Mouse (Mus musculus): ENCODE measurements around the gene Tmem259. TPM values are rescaled to one million over a fixed set of nuclear protein-coding genes. Genes with fewer than 3 reads are reported as not detected.

Tmem259 gene
- polyA plus RNA-seq, 1 experiment, result 293 TPM

GRCm38 (mm10) chr10:80017771-80018170, 33.6 kb upstream of the Tmem259 start:
- H3K4me1 ChIP-seq, result peaks cover 90% of the 10 kb centered on the region
- TF ChIP-seq GATA1 (IDR thresholded peaks at IDR 0.05; ENCODE audit: borderline replicate concordance, low read length), result no peak
- no peak for TF ChIP-seq FLI1 (IDR thresholded peaks at IDR 0.05; ENCODE audit: low read length)
- H3K27me3 ChIP-seq (replicated peaks), result no peaks in the 10 kb centered on the region
- H3K36me3 ChIP-seq (replicated peaks; ENCODE audit: low read length), result peaks cover 90% of the 10 kb centered on the region
- no peaks in the 10 kb centered on the region for H3K9me3 ChIP-seq
- H3K4me3 ChIP-seq (replicated peaks), result peak overlapping the region; percentile 97

- H3K36me3 ChIP-seq (replicated peaks; ENCODE audit: low read length), result peaks cover 90% of the 10 kb centered on the region
- TF ChIP-seq FLI1 (IDR thresholded peaks at IDR 0.05; ENCODE audit: low read length) (no peak), GATA1 (IDR thresholded peaks at IDR 0.05; ENCODE audit: borderline replicate concordance, low read length) (no peak)
- no peaks in the 10 kb centered on the region for H3K27me3 ChIP-seq (replicated peaks)
- no peaks in the 10 kb centered on the region for H3K9me3 ChIP-seq
- peaks cover 87% of the 10 kb centered on the region for H3K4me1 ChIP-seq
- H3K4me3 ChIP-seq (replicated peaks), result peak overlapping the region; percentile 97
These were observed 33.2 kb upstream of the Tmem259 start for GRCm38 (mm10) chr10:80017361-80017760.

GRCm38 (mm10) chr10:80016931-80017330, 32.8 kb upstream of the Tmem259 start:
- TF ChIP-seq FLI1 (IDR thresholded peaks at IDR 0.05; ENCODE audit: low read length), result no peak
- TF ChIP-seq GATA1 (IDR thresholded peaks at IDR 0.05; ENCODE audit: borderline replicate concordance, low read length), result no peak
- Histone ChIP-seq H3K36me3 (replicated peaks; ENCODE audit: low read length) (peaks cover 90% of the 10 kb centered on the region), H3K4me1 (peaks cover 87% of the 10 kb centered on the region), H3K4me3 (replicated peaks) (peak overlapping the region; percentile 97), H3K27me3 (replicated peaks) (no peaks in the 10 kb centered on the region), H3K9me3 (no peaks in the 10 kb centered on the region)

- Histone ChIP-seq H3K27me3 (replicated peaks) (no peaks in the 10 kb centered on the region), H3K9me3 (no peaks in the 10 kb centered on the region), H3K4me1 (peaks cover 87% of the 10 kb centered on the region), H3K4me3 (replicated peaks) (peak within 1 kb of the TSS; percentile 97), H3K36me3 (replicated peaks; ENCODE audit: low read length) (peaks cover 90% of the 10 kb centered on the region)
- TF ChIP-seq GATA1 (IDR thresholded peaks at IDR 0.05; ENCODE audit: borderline replicate concordance, low read length), result no peak
- TF ChIP-seq FLI1 (IDR thresholded peaks at IDR 0.05; ENCODE audit: low read length), result no peak
These were observed 32.4 kb upstream of the Tmem259 start, which contains the start of gene Arhgap45 for GRCm38 (mm10) chr10:80016511-80016910. Gene Arhgap45, plus strand, starts transcription at chr10:80016653.

GRCm38 (mm10) chr10:80015583-80015982, 31.5 kb upstream of the Tmem259 start:
- TF ChIP-seq GATA1 (IDR thresholded peaks at IDR 0.05; ENCODE audit: borderline replicate concordance, low read length) (no peak), FLI1 (IDR thresholded peaks at IDR 0.05; ENCODE audit: low read length) (no peak)
- Histone ChIP-seq H3K4me1 (peaks cover 83% of the 10 kb centered on the region), H3K36me3 (replicated peaks; ENCODE audit: low read length) (peaks cover 90% of the 10 kb centered on the region)

GRCm38 (mm10) chr10:80014484-80015290, 30.6 kb upstream of the Tmem259 start:
- H3K9me3 ChIP-seq, result peaks cover 2% of the 10 kb centered on the region; the same call in 1 of the 2 replicates
- TF ChIP-seq GATA1 (IDR thresholded peaks at IDR 0.05; ENCODE audit: borderline replicate concordance, low read length), result no peak
- TF ChIP-seq FLI1 (IDR thresholded peaks at IDR 0.05; ENCODE audit: low read length), result no peak
- H3K27me3 ChIP-seq (replicated peaks), result no peaks in the 10 kb centered on the region
- H3K4me1 ChIP-seq, result peaks cover 78% of the 10 kb centered on the region
- peaks cover 90% of the 10 kb centered on the region for H3K36me3 ChIP-seq (replicated peaks; ENCODE audit: low read length)
- H3K4me3 ChIP-seq (replicated peaks), result peak overlapping the region; percentile 78

More at GRCm38 (mm10) chr10:80015583-80015982, 31.5 kb upstream of the Tmem259 start:
- Histone ChIP-seq H3K4me3 (replicated peaks) (peak overlapping the region; percentile 76), H3K27me3 (replicated peaks) (no peaks in the 10 kb centered on the region), H3K9me3 (no peaks in the 10 kb centered on the region)

- H3K9me3 ChIP-seq, result peaks cover 3% of the 10 kb centered on the region; the same call in 1 of the 2 replicates
- H3K27me3 ChIP-seq (replicated peaks), result no peaks in the 10 kb centered on the region
- no peak overlapping the region for H3K4me3 ChIP-seq (replicated peaks)
- H3K4me1 ChIP-seq, result peaks cover 72% of the 10 kb centered on the region
- H3K36me3 ChIP-seq (replicated peaks; ENCODE audit: low read length), result peaks cover 91% of the 10 kb centered on the region
- TF ChIP-seq GATA1 (IDR thresholded peaks at IDR 0.05; ENCODE audit: borderline replicate concordance, low read length), result no peak
- TF ChIP-seq FLI1 (IDR thresholded peaks at IDR 0.05; ENCODE audit: low read length), result no peak
These were observed 29.5 kb upstream of the Tmem259 start for GRCm38 (mm10) chr10:80013609-80014008.

- H3K36me3 ChIP-seq (replicated peaks; ENCODE audit: low read length), result peaks cover 96% of the 10 kb centered on the region
- H3K9me3 ChIP-seq, result peaks cover 3% of the 10 kb centered on the region; the same call in 1 of the 2 replicates
- TF ChIP-seq GATA1 (IDR thresholded peaks at IDR 0.05; ENCODE audit: borderline replicate concordance, low read length), result no peak
- TF ChIP-seq FLI1 (IDR thresholded peaks at IDR 0.05; ENCODE audit: low read length), result no peak
- no peaks in the 10 kb centered on the region for H3K27me3 ChIP-seq (replicated peaks)
- peaks cover 80% of the 10 kb centered on the region for H3K4me1 ChIP-seq
- no peak overlapping the region for H3K4me3 ChIP-seq (replicated peaks)
These were observed 27.6 kb upstream of the Tmem259 start for GRCm38 (mm10) chr10:80011740-80012139.

- Histone ChIP-seq H3K36me3 (replicated peaks; ENCODE audit: low read length) (peaks cover 100% of the 10 kb centered on the region), H3K9me3 (no peaks in the 10 kb centered on the region), H3K4me3 (replicated peaks) (no peak overlapping the region), H3K27me3 (replicated peaks) (no peaks in the 10 kb centered on the region), H3K4me1 (peaks cover 89% of the 10 kb centered on the region)
- TF ChIP-seq FLI1 (IDR thresholded peaks at IDR 0.05; ENCODE audit: low read length) (no peak), GATA1 (IDR thresholded peaks at IDR 0.05; ENCODE audit: borderline replicate concordance, low read length) (no peak)
These were observed 20.1 kb upstream of the Tmem259 start for GRCm38 (mm10) chr10:80004233-80004705.

Measured in megakaryocyte, embryonic 14.5 days (primary cell).